Mouse (Mus musculus) heart, adult 10 weeks (tissue): Measurements from ENCODE around the gene Zfp644. TPM values are rescaled to one million over a fixed set of nuclear protein-coding genes. Genes with fewer than 3 reads are reported as not detected.

ENCODE experiments used
- polyA plus RNA-seq: library from polyadenylated mRNA; stranded (reverse); fragments of 350-450 nt; fragmentation: Illumina TruSeq; extraction: RNeasy Lipid Tissue Mini Kit (QIAGEN cat#74804); gene quantifications from one replicate; pipeline ENCODE4 v1.2.3, GENCODE M21; 2014; ENCODE audit warnings: low read depth, low replicate concordance

The Zfp644 gene
- polyA plus RNA-seq: 20.8 TPM

DNA sequence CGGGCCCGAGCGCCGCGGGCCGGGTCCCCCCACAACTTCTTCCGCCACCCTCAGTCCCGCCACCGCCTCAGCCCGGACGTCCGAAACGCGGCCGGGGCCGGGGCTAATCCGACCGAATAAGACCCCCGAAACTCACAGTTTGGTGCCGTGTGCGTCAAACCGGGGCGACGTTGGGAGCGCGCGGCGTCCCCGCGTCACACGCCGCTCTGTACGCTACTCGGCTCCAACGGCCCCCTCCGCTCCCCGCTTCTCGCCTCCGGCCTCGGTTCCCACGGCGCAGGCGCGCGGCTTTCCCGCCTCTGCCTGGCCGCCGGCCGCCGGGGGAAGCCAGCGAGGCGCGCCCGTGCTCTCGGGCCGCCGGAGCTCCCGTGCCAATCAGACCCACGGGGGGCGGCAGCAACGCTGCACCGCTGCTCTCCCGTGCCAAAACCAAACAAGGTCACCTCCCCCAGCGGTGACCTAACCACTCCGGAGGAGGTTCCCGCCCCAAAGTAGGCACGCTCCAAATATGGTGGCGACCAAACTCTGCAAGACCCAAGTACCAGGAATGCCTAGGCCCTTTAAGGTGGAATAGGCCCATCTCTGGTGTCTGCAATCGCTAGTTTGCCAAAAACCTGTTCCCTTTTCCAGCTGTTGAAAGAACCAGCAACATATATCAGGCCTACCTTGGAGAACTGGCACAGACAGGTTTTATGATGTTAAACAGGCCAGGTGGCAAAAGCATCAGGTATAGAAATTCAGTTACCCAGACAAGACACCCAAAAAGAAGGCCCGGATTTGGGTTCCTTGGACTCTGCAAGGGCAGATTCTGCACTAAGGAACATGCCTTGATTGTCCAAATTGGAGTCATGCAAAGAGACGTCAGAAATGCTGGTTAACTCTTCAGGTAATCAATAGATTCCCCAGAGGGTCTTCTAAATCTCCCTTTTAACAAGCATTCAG lies at the start of gene Zfp644:
TSS of gene Zfp644 (minus strand) at position 892 of the 942 bp plus-strand sequence.

GRCm38 (mm10) chr5:106608798-106609197 lies 88.3 kb downstream of the Zfp644 start, which contains the start of gene Gm17304:
Gene Gm17304, plus strand, starts transcription at chr5:106609098.

Other genes starting within 250 kb of the Zfp644 start
- not detected for gene Barhl2, start 239.1 kb downstream of the Zfp644 start, polyA plus RNA-seq
- not detected for gene Gm17304, start 88.2 kb downstream of the Zfp644 start, polyA plus RNA-seq
- not detected for gene Hfm1, start 229.0 kb upstream of the Zfp644 start, polyA plus RNA-seq